Mouse (Mus musculus) layer of hippocampus, adult 9-10 months (tissue): ENCODE measurements around the gene Mrgpre.

Experiments used
- DNase-seq: peaks from one replicate; pipeline ENCODE4 v3.0.0; 2022; ENCODE audit warnings: low spot score

Mrgpre gene

GRCm38 (mm10) chr7:143738194-143738593, 46.1 kb downstream of the Mrgpre start:
- no peak for DNase-seq

- no peak for DNase-seq
Measured at GRCm38 (mm10) chr7:143733746-143734145, 50.6 kb downstream of the Mrgpre start.

- no peak for DNase-seq
Measured at GRCm38 (mm10) chr7:143729886-143730285, 54.4 kb downstream of the Mrgpre start.
